Mouse (Mus musculus) 3T3-L1 (cell line): ENCODE results near the gene Ksr2.

Experiments used
- DNase-seq: peaks from one replicate; pipeline ENCODE4 v3.0.0-alpha.2; 2015; ENCODE audit warnings: low read depth, low spot score

Ksr2 gene

DNA sequence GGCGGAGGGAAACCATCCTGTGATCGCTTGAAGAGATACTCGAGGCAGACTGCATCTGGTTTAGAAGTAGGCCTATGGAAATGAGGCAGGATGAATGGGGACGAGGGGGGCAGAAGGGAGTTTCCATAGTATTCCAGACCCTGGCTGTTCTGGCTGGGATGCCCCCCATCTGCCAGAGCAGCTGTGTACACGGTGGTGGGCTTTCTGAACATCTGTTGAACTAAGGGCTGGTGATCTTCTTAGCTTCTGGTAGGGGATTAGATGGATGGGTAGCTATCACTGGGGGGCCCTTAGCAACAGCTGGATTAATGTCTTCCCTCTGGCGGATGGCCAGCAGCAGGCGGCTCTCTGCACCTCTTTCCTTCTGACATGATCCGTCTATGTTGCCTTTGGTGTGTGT, 276.0 kb downstream of the Ksr2 start:
- no peak for DNase-seq

DNA sequence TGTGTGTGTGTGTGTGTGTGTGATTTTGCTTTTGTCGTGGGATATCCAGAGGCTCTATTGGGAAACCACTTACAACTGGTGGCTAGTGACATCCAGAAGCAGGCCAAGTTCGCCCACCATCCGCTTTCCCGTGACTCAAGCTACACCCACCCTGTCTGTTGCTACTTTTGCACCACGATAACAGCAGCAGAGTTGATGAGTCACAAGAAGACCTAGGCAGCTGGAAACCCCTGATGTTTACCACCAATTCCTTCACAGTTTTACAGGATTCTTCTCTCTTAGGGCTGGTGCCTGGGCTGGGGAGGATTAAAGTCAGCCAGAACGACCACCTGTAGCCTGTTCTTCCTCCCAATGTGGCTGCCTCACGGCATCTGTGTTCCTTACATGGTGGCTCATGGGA, 277.5 kb downstream of the Ksr2 start:
- DNase-seq: no peak

GRCm38 (mm10) chr5:117693557-117693956, 279.8 kb downstream of the Ksr2 start:
- DNase-seq: no peak

- no peak for DNase-seq
Measured at GRCm38 (mm10) chr5:117694632-117695031, 280.8 kb downstream of the Ksr2 start.

- no peak for DNase-seq
Measured at GRCm38 (mm10) chr5:117696366-117696765, 282.6 kb downstream of the Ksr2 start.

DNA sequence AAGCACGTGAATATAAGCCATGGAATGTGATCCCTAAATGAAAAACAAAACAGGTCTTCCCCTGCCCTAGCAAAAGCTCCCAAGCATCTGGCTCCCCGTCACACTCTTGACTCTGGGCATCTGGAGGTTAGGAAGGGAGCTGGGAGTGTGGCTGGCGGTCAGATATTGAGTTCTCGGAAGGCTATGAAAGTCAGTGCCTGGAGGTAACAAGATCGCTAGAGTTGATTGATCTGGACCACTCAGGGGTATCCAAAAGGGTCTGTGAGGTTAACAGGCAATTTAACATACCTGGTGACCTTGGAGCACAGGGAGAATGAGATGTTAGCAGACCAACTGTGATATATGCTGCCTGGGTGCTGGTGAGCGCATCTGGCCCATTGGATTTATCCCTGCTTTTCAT, 283.8 kb downstream of the Ksr2 start:
- no peak for DNase-seq

DNA sequence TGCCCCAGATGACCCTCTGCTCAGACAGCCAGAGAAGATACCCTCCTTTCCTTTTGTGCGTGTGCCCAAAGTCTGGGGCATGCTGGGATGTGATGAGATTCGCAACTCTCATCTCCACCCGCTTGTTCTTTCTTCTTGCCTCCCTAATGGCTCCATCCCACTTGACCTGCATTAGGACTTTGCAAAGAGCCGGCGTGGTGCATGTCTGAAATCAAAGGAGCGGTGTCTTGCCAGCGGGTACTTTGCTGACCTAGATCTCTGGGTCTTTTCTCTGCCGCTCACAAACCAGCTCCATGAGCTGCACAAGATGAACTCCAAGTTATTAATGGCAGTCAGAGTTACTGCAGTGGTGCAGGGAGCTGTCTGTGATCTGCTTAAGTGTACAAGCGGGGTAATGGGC, 290.6 kb downstream of the Ksr2 start:
- no peak for DNase-seq

DNA sequence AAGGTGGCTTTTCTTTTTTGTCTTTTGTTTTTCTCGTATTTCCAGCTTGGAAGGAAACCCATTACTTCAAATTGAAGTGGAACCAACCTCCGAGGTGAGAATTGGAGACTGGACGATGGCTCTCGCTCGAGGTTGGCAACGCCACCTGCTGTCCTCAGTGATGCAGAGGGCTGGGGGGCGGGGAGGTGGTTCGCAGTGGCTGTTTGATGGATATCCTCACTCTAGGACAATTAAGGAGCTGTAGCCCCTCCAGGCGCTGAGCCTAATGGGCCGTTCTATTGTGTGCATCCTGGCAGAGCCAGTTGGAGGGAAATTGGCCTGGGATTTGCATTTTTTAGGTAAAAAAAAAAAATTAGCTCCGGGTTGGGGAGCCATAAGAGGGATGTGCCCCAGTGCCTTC, 292.8 kb downstream of the Ksr2 start:
- no peak for DNase-seq

DNA sequence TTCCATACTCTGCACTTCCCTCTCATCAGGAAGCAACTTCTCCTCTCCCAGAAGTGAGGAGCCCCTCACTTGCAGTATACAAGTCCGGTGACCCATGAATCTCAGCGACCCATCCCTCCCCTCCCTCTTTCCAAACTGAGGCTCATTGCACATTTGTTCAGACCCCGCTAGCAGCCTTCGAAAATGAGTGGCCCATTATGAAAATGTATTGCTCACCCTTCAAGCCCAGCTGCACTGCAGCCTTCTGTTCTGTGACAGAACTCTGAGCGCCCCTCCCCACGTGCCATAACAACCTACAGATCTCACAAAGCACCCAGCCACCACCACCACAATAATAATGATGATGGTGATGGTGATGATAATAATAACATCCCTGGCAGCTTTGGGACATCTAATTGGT, 295.5 kb downstream of the Ksr2 start:
- DNase-seq: no peak

DNA sequence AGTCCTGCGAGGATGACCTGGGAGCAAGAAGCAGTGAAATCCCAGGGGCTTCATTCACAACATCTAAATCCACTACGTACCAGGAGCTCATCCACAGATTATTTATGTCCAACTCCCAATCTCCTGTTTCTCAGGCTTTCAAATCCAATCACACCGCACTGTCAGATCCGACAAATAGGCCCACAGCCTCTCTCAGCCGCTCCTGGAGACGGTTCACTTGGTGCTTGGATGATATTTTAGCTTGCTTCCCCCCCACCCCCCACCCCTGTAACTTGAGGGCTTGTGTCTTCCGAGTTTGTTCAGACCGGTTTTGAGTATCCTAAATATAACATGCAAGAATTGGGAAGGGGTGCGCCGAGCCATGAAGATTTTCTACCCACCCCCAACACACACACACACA, 297.8 kb downstream of the Ksr2 start:
- DNase-seq: no peak

- DNase-seq: no peak
Measured at GRCm38 (mm10) chr5:117712207-117712606, 298.4 kb downstream of the Ksr2 start.

GRCm38 (mm10) chr5:117717120-117717519, 303.3 kb downstream of the Ksr2 start:
- DNase-seq: no peak

DNA sequence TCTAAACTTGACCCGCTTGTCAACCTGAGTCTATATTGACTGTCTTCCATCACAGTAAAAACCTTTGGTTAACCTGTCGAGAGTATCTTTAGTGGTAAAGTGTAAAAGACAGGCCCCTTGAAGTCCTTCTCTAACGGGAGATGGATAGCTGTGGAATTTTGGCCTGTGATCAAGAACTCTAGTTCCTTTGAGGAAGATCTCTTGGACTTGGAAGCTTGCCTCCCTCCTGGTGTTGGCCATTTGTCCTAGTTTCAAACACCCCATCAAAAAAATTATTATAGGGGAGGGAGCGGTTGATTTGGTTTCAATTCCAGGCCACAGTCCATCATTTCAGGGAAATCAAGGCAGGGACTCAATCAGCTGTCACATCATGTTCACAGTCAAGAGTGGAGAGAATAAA, 309.5 kb downstream of the Ksr2 start:
- no peak for DNase-seq

DNA sequence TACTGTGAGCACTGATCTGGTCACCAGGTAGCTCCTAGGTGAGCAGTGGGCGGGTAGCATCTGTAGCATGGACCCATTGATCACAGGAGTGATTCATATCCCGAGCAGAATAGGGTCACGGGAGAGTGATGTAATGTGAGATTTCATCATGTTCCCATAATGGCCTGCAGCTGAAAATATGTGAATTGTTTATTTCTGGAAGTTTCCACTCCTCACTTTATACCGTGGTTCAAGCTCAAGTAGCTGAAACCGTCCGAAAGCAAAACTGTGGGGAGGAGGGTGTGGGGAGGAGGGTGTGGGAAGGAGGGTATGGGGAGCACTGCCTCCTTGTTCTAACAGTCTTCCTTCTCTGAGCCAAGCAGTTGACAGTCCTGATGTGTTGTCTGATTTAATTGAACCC, 312.7 kb downstream of the Ksr2 start:
- DNase-seq: peak; percentile 8

- no peak for DNase-seq
Measured at GRCm38 (mm10) chr5:117727138-117727537, 313.3 kb downstream of the Ksr2 start.

- DNase-seq: no peak
Measured at GRCm38 (mm10) chr5:117731311-117731710, 317.5 kb downstream of the Ksr2 start.

GRCm38 (mm10) chr5:117744654-117745178, 330.9 kb downstream of the Ksr2 start:
- no peak for DNase-seq

- DNase-seq: no peak
Measured at GRCm38 (mm10) chr5:117749353-117749752, 335.6 kb downstream of the Ksr2 start.

DNA sequence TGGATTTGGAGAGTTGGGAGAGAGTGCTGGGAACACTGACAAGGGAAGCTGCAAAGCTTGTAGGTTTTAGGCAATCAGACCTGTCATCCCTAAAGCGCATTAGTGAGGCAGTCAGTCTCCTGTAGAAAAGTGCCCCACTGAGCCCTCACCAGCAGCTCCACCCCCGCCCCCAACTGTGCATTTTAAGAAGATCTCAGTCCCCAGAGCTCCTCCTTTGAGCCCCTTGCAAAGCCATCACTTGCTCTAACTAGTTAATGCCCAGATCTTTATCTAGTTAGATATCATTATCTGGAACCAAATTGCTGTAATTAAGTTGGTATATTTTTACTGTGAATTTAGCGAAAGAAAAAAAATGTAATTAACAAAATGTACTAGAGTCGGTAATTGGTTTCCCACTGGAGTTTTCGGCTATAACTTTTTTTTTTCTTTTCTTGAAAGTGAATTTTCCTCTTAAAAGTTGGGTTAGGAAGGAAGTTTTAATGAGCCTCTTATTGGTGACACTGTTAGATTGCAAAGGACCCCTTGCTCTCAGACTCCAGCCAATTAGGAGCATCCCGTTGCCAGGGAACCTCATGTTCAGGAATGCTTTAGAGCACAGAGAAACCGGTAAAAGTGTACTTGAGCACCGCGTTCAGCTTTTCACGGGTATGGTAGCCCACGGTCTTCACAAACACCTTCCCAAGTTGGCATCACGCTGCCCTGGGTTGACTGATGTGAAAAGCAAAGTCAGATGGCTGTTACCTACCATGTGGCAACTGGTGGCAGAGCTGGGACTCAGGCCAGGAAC, 344.1 kb downstream of the Ksr2 start:
- no peak for DNase-seq

GRCm38 (mm10) chr5:117761181-117761832, 347.5 kb downstream of the Ksr2 start:
- DNase-seq: peak; percentile 7

- DNase-seq: no peak
Measured at GRCm38 (mm10) chr5:117764496-117764895, 350.7 kb downstream of the Ksr2 start.

DNA sequence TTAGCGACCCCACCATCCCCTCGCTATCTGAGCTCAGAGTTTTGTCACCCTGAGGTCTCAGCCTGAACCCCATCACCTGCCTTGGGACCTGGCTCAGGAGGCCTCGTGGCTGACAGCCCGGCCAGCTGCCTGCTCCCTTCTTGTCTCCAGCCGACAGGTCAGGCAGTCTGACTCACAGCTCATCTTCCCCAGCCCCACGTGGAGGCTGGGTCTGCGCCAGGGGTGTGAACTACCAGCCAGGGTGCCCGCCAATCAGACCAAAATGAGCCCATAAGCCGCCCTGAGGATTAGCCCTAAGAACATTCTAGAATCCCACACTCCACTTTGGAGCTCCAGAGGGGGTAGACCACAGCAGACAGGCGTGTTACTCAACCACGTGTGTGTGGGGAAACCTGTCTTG, 365.4 kb downstream of the Ksr2 start:
- peak; percentile 6 for DNase-seq

- DNase-seq: peak; percentile 12
Measured at GRCm38 (mm10) chr5:117780681-117781080, 366.9 kb downstream of the Ksr2 start, which contains the start of gene Nos1. TSS of gene Nos1 (plus strand) at chr5:117781032.
